Comparison of ENCODE assay signal across 15 mouse cellular contexts in genomic region chr13:116311011-116311410, GRCm38 (mm10). TPM values are rescaled to one million over a fixed set of nuclear protein-coding genes. Genes with fewer than 3 reads are reported as not detected.
DNase-seq lines count a peak whose midpoint lies in the region; ATAC-seq lines count a peak whose summit lies in the region.
"Had no signal": no experiment of that assay in that cellular context is flagged by ENCODE, and none has a peak within 500 bp of the region (broad histone marks: within the 10 kb centered on the region; RNA-seq: fewer than 3 reads in every experiment).

No protein-coding gene starts in this region.

- DNase-seq in heart, postnatal 10 days, result no peak
- DNase-seq in embryonic facial prominence, embryonic 11.5 days (ENCODE audit: low spot score), result peak; percentile 7
- DNase-seq in midbrain, embryonic 14.5 days, result peak; percentile 17
- no peak for DNase-seq in thymus, postnatal 36 days
- DNase-seq in lung, postnatal 10 days, result no peak
- DNase-seq: cerebellum, adult 9-10 months; liver; right cerebral cortex, adult 18-20 months; thymus, postnatal 25 days had no signal

- no peak overlapping the region; the same call in 1 of the 2 replicates for H3K4me2 ChIP-seq in heart, embryonic 15.5 days
- H3K4me2 ChIP-seq in embryonic facial prominence, embryonic 11.5 days (ENCODE audit: low read depth, low read length), result no peak overlapping the region
- H3K4me2 ChIP-seq in forebrain, embryonic 13.5 days, result peak overlapping the region; percentile 90
- no peak overlapping the region for H3K4me2 ChIP-seq in midbrain, embryonic 14.5 days (ENCODE audit: low read length)

- H3K4me1 ChIP-seq in heart, embryonic 15.5 days (replicated peaks), result peaks cover 12% of the 10 kb centered on the region
- no peaks in the 10 kb centered on the region; the same call in 1 of the 2 replicates for H3K4me1 ChIP-seq in embryonic facial prominence, embryonic 11.5 days (ENCODE audit: control insufficient read depth, insufficient read depth, low read length)
- H3K4me1 ChIP-seq in forebrain, embryonic 13.5 days, result peaks cover 17% of the 10 kb centered on the region
- H3K4me1 ChIP-seq in midbrain, embryonic 14.5 days (ENCODE audit: control insufficient read depth, insufficient read depth, low read length), result peaks cover 6% of the 10 kb centered on the region; the same call in 1 of the 2 replicates

- no peak overlapping the region for H3K27ac ChIP-seq in heart, embryonic 15.5 days
- no peak overlapping the region for H3K27ac ChIP-seq in embryonic facial prominence, embryonic 11.5 days (replicated peaks; ENCODE audit: low read depth, low read length)
- H3K27ac ChIP-seq in forebrain, embryonic 13.5 days, result peak overlapping the region; percentile 31
- H3K27ac ChIP-seq in midbrain, embryonic 14.5 days (replicated peaks; ENCODE audit: low read depth, low read length), result no peak overlapping the region
- H3K27ac ChIP-seq: kidney, embryonic 15.5 days had no signal

- H3K36me3 ChIP-seq in heart, embryonic 15.5 days, result no peaks in the 10 kb centered on the region
- no peaks in the 10 kb centered on the region for H3K36me3 ChIP-seq in embryonic facial prominence, embryonic 11.5 days (replicated peaks; ENCODE audit: control insufficient read depth, insufficient read depth, low read depth, low read length)
- no peaks in the 10 kb centered on the region for H3K36me3 ChIP-seq in forebrain, embryonic 13.5 days (ENCODE audit: poor library complexity, severe bottlenecking)
- H3K36me3 ChIP-seq in midbrain, embryonic 14.5 days (ENCODE audit: control insufficient read depth, insufficient read depth, low read length), result no peaks in the 10 kb centered on the region
- H3K36me3 ChIP-seq: kidney, embryonic 15.5 days had no signal

- no peaks in the 10 kb centered on the region for H3K9me3 ChIP-seq in heart, embryonic 15.5 days (replicated peaks)
- H3K9me3 ChIP-seq in embryonic facial prominence, embryonic 11.5 days (replicated peaks; ENCODE audit: control insufficient read depth, low read length), result no peaks in the 10 kb centered on the region
- no peaks in the 10 kb centered on the region for H3K9me3 ChIP-seq in forebrain, embryonic 13.5 days (replicated peaks)
- H3K9me3 ChIP-seq in midbrain, embryonic 14.5 days (ENCODE audit: control insufficient read depth, low read length), result no peaks in the 10 kb centered on the region
- H3K9me3 ChIP-seq: kidney, embryonic 15.5 days had no signal

- no peak overlapping the region for H3K9ac ChIP-seq in heart, embryonic 15.5 days
- H3K9ac ChIP-seq in embryonic facial prominence, embryonic 11.5 days (replicated peaks; ENCODE audit: low read length), result no peak overlapping the region
- H3K9ac ChIP-seq in forebrain, embryonic 13.5 days, result peak overlapping the region; percentile 37; the same call in 1 of the 2 replicates
- no peak overlapping the region for H3K9ac ChIP-seq in midbrain, embryonic 14.5 days (replicated peaks; ENCODE audit: low read length)
- H3K9ac ChIP-seq: kidney, embryonic 15.5 days had no signal

- no peak for ATAC-seq in heart, embryonic 15.5 days (replicated peaks; ENCODE audit: insufficient number of reproducible peaks, insufficient read depth, low FRiP score, low read depth)
- no peak for ATAC-seq in embryonic facial prominence, embryonic 11.5 days (replicated peaks; ENCODE audit: insufficient number of reproducible peaks, low FRiP score, low TSS enrichment, low read depth)
- no peak for ATAC-seq in forebrain, embryonic 13.5 days
- no peak for ATAC-seq in midbrain, embryonic 14.5 days (ENCODE audit: low FRiP score, low TSS enrichment)
- ATAC-seq in megakaryocyte-erythroid progenitor cell, adult 5-6 weeks (replicated peaks; ENCODE audit: low FRiP score, low TSS enrichment, poor library complexity, severe bottlenecking), result no peak
- ATAC-seq: lung, postnatal 0 days had no signal

- peaks cover 89% of the 10 kb centered on the region for H3K27me3 ChIP-seq in heart, embryonic 15.5 days
- H3K27me3 ChIP-seq in embryonic facial prominence, embryonic 11.5 days (ENCODE audit: control insufficient read depth, insufficient read depth, low read length), result peaks cover 26% of the 10 kb centered on the region
- H3K27me3 ChIP-seq in forebrain, embryonic 13.5 days, result peaks cover 91% of the 10 kb centered on the region
- H3K27me3 ChIP-seq in midbrain, embryonic 14.5 days (ENCODE audit: control insufficient read depth, insufficient read depth, low read length), result peaks cover 87% of the 10 kb centered on the region

- WGBS in heart, embryonic 15.5 days, result 34% methylated on average over 4 of the region's 4 CpGs
- 2% methylated on average over 4 of the region's 4 CpGs for WGBS in embryonic facial prominence, embryonic 11.5 days
- WGBS in forebrain, embryonic 13.5 days, result 6% methylated on average over 4 of the region's 4 CpGs
- 4% methylated on average over 4 of the region's 4 CpGs for WGBS in midbrain, embryonic 14.5 days

- intact Hi-C loops in heart, postnatal 10 days (cut with DNase I), result loop anchor here (5.0 kb wide), 2 partner anchors 396 to 1079 kb away; no protein-coding TSS in a partner anchor

- peak overlapping the region; percentile 58 for H3K4me3 ChIP-seq in heart, embryonic 15.5 days
- peak overlapping the region; percentile 9; the same call in 1 of the 2 replicates for H3K4me3 ChIP-seq in embryonic facial prominence, embryonic 11.5 days (ENCODE audit: low read depth, low read length)
- H3K4me3 ChIP-seq in forebrain, embryonic 13.5 days, result peak overlapping the region; percentile 59
- no peak overlapping the region for H3K4me3 ChIP-seq in midbrain, embryonic 14.5 days (replicated peaks; ENCODE audit: low read depth, low read length)
- H3K4me3 ChIP-seq: erythroblast, embryonic 14.5 days had no signal

RNA-seq across cellular contexts. Expression of gene Isl1, which starts 1.5 kb away (rescaled TPM):
- polyA plus RNA-seq in heart, embryonic 15.5 days (2015; fragmentation: Nextera tagmentation; extraction: Ambion mirVana), result 2.1 and 8.5 TPM in 2 replicates
- under 1 TPM; 0.42 to 0.43 TPM for total RNA-seq in heart, postnatal 10 days (2021)
- 58.0 and 73.1 TPM in 2 replicates for polyA plus RNA-seq in embryonic facial prominence, embryonic 11.5 days (2014; fragmentation: Nextera tagmentation; extraction: Ambion mirVana)
- 79.0 and 93.1 TPM in 2 replicates for polyA plus RNA-seq in forebrain, embryonic 13.5 days (2015; fragmentation: Nextera tagmentation; extraction: Ambion mirVana)
- polyA plus RNA-seq in midbrain, embryonic 14.5 days (2014; fragmentation: Nextera tagmentation; extraction: Ambion mirVana), result 5.4 and 8.1 TPM in 2 replicates
- not detected in 2 replicates for total RNA-seq in megakaryocyte-erythroid progenitor cell, adult 5-6 weeks (2014; fragmentation: Nextera tagmentation)
- not detected in 2 replicates for total RNA-seq in megakaryocyte-erythroid progenitor cell, adult 5-6 weeks (2017)
- polyA plus RNA-seq: erythroblast, embryonic 14.5 days had no signal

Comparison
In these comparisons a context has a peak if more than half of its experiments do, and no peak if none do; other contexts are left out.
1. DNase-seq: peak in embryonic facial prominence, embryonic 11.5 days (single experiment) and midbrain, embryonic 14.5 days (single experiment); none in heart, postnatal 10 days (0 of 2), thymus, postnatal 36 days (0 of 2) and lung, postnatal 10 days (single experiment).